Mouse (Mus musculus): ENCODE results near the gene Hist1h2bb. TPM values are rescaled to one million over a fixed set of nuclear protein-coding genes. Genes with fewer than 3 reads are reported as not detected.
A peak's percentile ranks its signal among the peaks of the same experiment; 100 is the strongest.
"Not testable (repeated sequence)": the region's sequence is repeated elsewhere in the genome, so short reads cannot be mapped to it uniquely, and the experiment has no call there.

The Hist1h2bb gene
- polyA plus RNA-seq, 1 experiment from 2014 or later: 5.5 TPM

DNA sequence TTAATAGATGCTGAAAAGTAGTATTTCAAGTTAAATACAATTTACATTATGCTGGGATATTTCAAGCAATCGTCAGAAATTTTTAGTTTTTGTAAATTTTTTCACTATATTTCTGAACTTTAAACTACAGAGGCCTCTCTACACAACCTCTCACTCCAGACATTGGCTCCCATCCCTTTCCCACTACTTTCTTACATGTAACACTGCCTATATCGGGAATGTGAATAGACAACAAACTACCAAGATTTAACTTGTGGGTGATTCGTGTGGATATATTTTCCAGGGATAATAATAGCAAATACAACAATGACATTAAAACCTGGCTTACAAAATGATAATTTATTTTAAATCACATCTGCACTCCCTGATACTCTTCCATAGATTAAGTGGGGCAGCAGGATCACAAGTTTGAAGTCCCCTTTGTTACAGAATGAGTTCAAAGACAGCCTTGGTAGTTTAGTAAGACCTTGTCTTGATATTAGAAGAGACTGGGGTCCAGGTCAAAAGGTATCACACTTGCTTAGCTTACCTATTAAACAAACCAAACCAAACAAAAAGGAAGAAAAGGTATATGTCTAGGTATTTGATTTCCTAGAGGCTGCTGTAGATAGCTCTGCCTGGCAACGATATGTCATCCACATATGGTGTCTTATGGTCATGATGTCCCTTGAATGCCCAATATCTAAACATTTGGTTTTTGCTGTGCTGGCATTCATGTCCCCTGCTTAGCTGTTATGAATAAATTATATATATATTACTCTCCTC lies 7.0 kb downstream of the Hist1h2bb start:
- WGBS: 56% methylated on average over 4 of the region's 4 CpGs
- no peaks in the 10 kb centered on the region for H3K9me3 ChIP-seq (replicated peaks)
- H3K27me3 ChIP-seq: no peaks in the 10 kb centered on the region
- no peak for ATAC-seq
- no peak overlapping the region; the same call in 1 of the 2 replicates for H3K9ac ChIP-seq
- no peak overlapping the region for H3K4me3 ChIP-seq
- H3K36me3 ChIP-seq (ENCODE audit: poor library complexity, severe bottlenecking): no peaks in the 10 kb centered on the region
- H3K4me1 ChIP-seq: peaks cover 19% of the 10 kb centered on the region
- peak overlapping the region; percentile 56; the same call in 1 of the 2 replicates for H3K4me2 ChIP-seq
- peak overlapping the region; percentile 45 for H3K27ac ChIP-seq

DNA sequence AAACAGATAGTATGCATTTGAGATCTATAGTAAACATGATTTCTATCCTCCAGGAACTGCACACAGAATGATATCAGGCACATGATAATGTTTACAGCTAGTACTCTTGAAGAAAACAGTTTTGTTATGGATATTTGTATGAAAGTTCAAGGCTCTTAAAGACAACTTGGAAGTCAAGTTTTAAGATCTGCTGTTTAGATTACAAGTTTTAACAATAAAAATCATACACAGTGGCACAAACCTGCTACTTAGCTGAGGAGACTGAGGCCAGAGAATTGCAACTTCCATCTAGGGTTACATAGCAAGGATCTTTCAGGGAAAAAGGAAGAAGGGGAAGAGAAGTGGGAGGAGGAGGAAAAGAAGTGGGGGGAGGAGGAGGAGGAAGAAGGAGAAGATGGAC lies 8.5 kb downstream of the Hist1h2bb start:
- no peaks in the 10 kb centered on the region for H3K9me3 ChIP-seq (replicated peaks)
- H3K27me3 ChIP-seq: no peaks in the 10 kb centered on the region
- H3K4me2 ChIP-seq: no peak overlapping the region
- peaks cover 20% of the 10 kb centered on the region for H3K4me1 ChIP-seq
- no peaks in the 10 kb centered on the region for H3K36me3 ChIP-seq (ENCODE audit: poor library complexity, severe bottlenecking)
- H3K27ac ChIP-seq: no peak overlapping the region
- H3K4me3 ChIP-seq: no peak overlapping the region
- ATAC-seq: no peak
- H3K9ac ChIP-seq: no peak overlapping the region

- under 1% methylated on average over 18 of the region's 22 CpGs for WGBS
- Histone ChIP-seq H3K4me1 (peaks cover 30% of the 10 kb centered on the region), H3K4me3 (peak within 1 kb of the TSS; percentile 41), H3K9ac (peak within 1 kb of the TSS; percentile 71), H3K36me3 (ENCODE audit: poor library complexity, severe bottlenecking) (no peaks in the 10 kb centered on the region), H3K9me3 (replicated peaks) (no peaks in the 10 kb centered on the region), H3K4me2 (peak within 1 kb of the TSS; percentile 69), H3K27me3 (no peaks in the 10 kb centered on the region), H3K27ac (peak within 1 kb of the TSS; percentile 89)
- peak; percentile 80 for ATAC-seq
Measured at GRCm38 (mm10) chr13:23756790-23757189, 10.3 kb downstream of the Hist1h2bb start, which contains the start of gene Hist1h4b. Gene Hist1h4b, plus strand, starts transcription at chr13:23757013.

DNA sequence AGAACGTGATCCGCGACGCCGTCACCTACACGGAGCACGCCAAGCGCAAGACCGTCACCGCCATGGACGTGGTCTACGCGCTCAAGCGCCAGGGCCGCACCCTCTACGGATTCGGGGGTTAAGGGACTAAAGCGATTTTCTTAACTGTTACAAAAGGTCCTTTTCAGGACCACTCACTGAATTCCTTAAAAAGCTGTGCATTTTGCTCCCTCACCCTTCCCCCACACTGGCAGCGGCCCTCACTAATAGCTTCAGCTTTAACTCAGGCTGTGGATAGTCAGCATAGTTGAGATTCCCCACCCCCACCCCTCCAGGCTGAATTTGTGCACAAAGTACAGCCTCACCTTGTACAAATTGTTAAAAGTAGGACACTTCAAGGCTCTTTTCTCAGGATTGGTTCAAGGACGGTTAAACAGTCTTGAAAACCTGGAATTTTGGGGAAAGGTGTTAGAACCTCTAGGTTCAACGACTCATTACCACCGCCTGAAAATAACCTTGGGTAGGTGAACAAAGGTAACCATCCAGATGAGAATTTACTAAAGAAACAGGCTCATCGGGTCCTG lies 10.8 kb downstream of the Hist1h2bb start:
- ATAC-seq: no peak; the same call in 1 of the 2 replicates
- H3K9ac ChIP-seq: peak overlapping the region; percentile 71
- H3K4me1 ChIP-seq: peaks cover 31% of the 10 kb centered on the region
- no peaks in the 10 kb centered on the region for H3K27me3 ChIP-seq
- WGBS: 1% methylated on average over 15 of the region's 23 CpGs
- H3K4me3 ChIP-seq: peak overlapping the region; percentile 41
- H3K36me3 ChIP-seq (ENCODE audit: poor library complexity, severe bottlenecking): no peaks in the 10 kb centered on the region
- no peaks in the 10 kb centered on the region for H3K9me3 ChIP-seq (replicated peaks)
- H3K27ac ChIP-seq: peak overlapping the region; percentile 89
- H3K4me2 ChIP-seq: peak overlapping the region; percentile 69

GRCm38 (mm10) chr13:23757921-23758320 lies 11.4 kb downstream of the Hist1h2bb start:
- Histone ChIP-seq H3K36me3 (ENCODE audit: poor library complexity, severe bottlenecking) (no peaks in the 10 kb centered on the region), H3K4me2 (peak overlapping the region; percentile 6; the same call in 1 of the 2 replicates), H3K4me1 (peaks cover 30% of the 10 kb centered on the region), H3K27ac (peak overlapping the region; percentile 48; the same call in 1 of the 2 replicates), H3K27me3 (no peaks in the 10 kb centered on the region), H3K9me3 (replicated peaks) (no peaks in the 10 kb centered on the region), H3K9ac (no peak overlapping the region), H3K4me3 (no peak overlapping the region)
- no peak for ATAC-seq
- WGBS: 50% methylated on average over 3 of the region's 3 CpGs

DNA sequence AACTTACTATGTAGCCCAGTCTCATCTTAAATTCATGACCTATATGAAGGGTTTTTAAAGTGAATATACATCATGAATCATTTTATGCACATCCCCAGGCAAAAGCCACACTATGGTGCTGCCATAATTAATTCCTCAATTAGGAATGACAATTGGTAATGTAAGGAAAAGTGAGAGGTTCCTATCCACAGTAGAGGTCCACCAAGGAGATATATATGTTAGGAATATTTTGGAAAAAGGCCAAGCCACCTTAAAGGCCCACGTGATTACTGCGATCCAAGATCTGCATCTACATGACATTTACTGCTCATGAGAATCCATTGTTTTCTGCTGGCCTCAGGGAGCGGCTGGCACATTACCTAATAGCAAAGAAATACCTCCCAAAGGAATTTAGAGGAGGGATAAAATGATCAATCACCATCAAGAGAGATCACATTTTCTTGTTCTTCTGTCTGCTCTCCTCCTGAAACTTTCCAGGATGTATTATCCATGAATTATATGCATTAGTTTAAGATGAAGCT lies 12.8 kb downstream of the Hist1h2bb start:
- no peaks in the 10 kb centered on the region for H3K36me3 ChIP-seq (ENCODE audit: poor library complexity, severe bottlenecking)
- H3K27ac ChIP-seq: 0 out of 2 replicates have a peak overlapping the region, but pooled peaks have one; percentile 19
- H3K9me3 ChIP-seq (replicated peaks): no peaks in the 10 kb centered on the region
- no peak overlapping the region for H3K4me2 ChIP-seq
- no peak for ATAC-seq
- H3K27me3 ChIP-seq: no peaks in the 10 kb centered on the region
- 71% methylated on average over 3 of the region's 3 CpGs for WGBS
- no peak overlapping the region for H3K9ac ChIP-seq
- peaks cover 39% of the 10 kb centered on the region for H3K4me1 ChIP-seq
- no peak overlapping the region for H3K4me3 ChIP-seq

- WGBS: 74% methylated on average over 1 of the region's 1 CpGs
Measured at GRCm38 (mm10) chr13:23759916-23760239, 13.3 kb downstream of the Hist1h2bb start.

GRCm38 (mm10) chr13:23760240-23760971 lies 13.9 kb downstream of the Hist1h2bb start:
- Histone ChIP-seq H3K4me3 (peak overlapping the region; percentile 53), H3K9me3 (replicated peaks) (no peaks in the 10 kb centered on the region), H3K36me3 (ENCODE audit: poor library complexity, severe bottlenecking) (no peaks in the 10 kb centered on the region), H3K4me1 (peaks cover 41% of the 10 kb centered on the region), H3K9ac (peak overlapping the region; percentile 74), H3K4me2 (peak overlapping the region; percentile 78), H3K27ac (peak overlapping the region; percentile 85), H3K27me3 (no peaks in the 10 kb centered on the region)
- WGBS: 1% methylated on average over 24 of the region's 27 CpGs
- ATAC-seq: no peak; the same call in 1 of the 2 replicates

More at GRCm38 (mm10) chr13:23759916-23760239, 13.3 kb downstream of the Hist1h2bb start:
- Histone ChIP-seq H3K4me1 (peaks cover 41% of the 10 kb centered on the region), H3K27ac (peak overlapping the region; percentile 85), H3K9ac (peak overlapping the region; percentile 74), H3K4me3 (peak overlapping the region; percentile 53), H3K9me3 (replicated peaks) (no peaks in the 10 kb centered on the region), H3K4me2 (peak overlapping the region; percentile 78), H3K27me3 (no peaks in the 10 kb centered on the region), H3K36me3 (ENCODE audit: poor library complexity, severe bottlenecking) (no peaks in the 10 kb centered on the region)
- ATAC-seq: no peak

GRCm38 (mm10) chr13:23760972-23761864 lies 14.7 kb downstream of the Hist1h2bb start, which contains the start of gene Hist1h4a:
Gene Hist1h4a, minus strand, starts transcription at chr13:23761230.
- peak; percentile 76 for ATAC-seq
- H3K4me1 ChIP-seq: peaks cover 39% of the 10 kb centered on the region

GRCm38 (mm10) chr13:23761871-23762821 lies 15.6 kb downstream of the Hist1h2bb start, which contains the start of gene Hist1h3a:
Gene Hist1h3a, minus strand, starts transcription at chr13:23762386.
- Histone ChIP-seq H3K4me1 (peaks cover 38% of the 10 kb centered on the region), H3K9ac (peak within 1 kb of the TSS; percentile 66), H3K27ac (peak within 1 kb of the TSS; percentile 85), H3K4me3 (peak within 1 kb of the TSS; percentile 53), H3K4me2 (peak within 1 kb of the TSS; percentile 78)
- ATAC-seq: peak; percentile 79
- WGBS: under 1% methylated on average over 30 of the region's 52 CpGs
- H3K36me3 ChIP-seq (ENCODE audit: poor library complexity, severe bottlenecking); H3K9me3 ChIP-seq (replicated peaks); H3K27me3 ChIP-seq: not testable (repeated sequence)

More at GRCm38 (mm10) chr13:23760972-23761864, 14.7 kb downstream of the Hist1h2bb start, which contains the start of gene Hist1h4a:
- no peaks in the 10 kb centered on the region for H3K9me3 ChIP-seq (replicated peaks)
- no peaks in the 10 kb centered on the region for H3K27me3 ChIP-seq
- H3K4me3 ChIP-seq: peak within 1 kb of the TSS; percentile 53
- H3K4me2 ChIP-seq: peak within 1 kb of the TSS; percentile 78
- H3K36me3 ChIP-seq (ENCODE audit: poor library complexity, severe bottlenecking): no peaks in the 10 kb centered on the region
- peak within 1 kb of the TSS; percentile 74 for H3K9ac ChIP-seq
- WGBS: under 1% methylated on average over 61 of the region's 72 CpGs
- H3K27ac ChIP-seq: peak within 1 kb of the TSS; percentile 85

Data from forebrain, embryonic 13.5 days (tissue).